Mouse (Mus musculus) liver, embryonic 11.5 days (tissue): ENCODE results near the gene Lgals7. TPM values are rescaled to one million over a fixed set of nuclear protein-coding genes. Genes with fewer than 3 reads are reported as not detected.

Source experiments
- ATAC-seq: fragments of 200-750 bp; cut with Nextera tagmentation; replicated peaks from 2 replicates; pipeline ENCODE4 v1.8.0; 2017; ENCODE audit warnings: moderate number of reproducible peaks, mild to moderate bottlenecking, moderate TSS enrichment, moderate library complexity; ENCODE audit not compliant: low FRiP score
- DNase-seq: peaks from one replicate; pipeline ENCODE4 v3.0.0-alpha.2; 2017; ENCODE audit warnings: low spot score
- H3K27ac ChIP-seq: fragments of 300-500 bp; sonication (generic); 2 replicates; pipeline ENCODE4 v1.5.1; 2014; ENCODE audit warnings: mild to moderate bottlenecking, low read depth, low read length, control low read depth
- H3K27me3 ChIP-seq: fragments of 300-500 bp; sonication (generic); replicated peaks from 2 replicates; pipeline ENCODE4 v1.6.1; 2014; ENCODE audit warnings: low read length, mixed read lengths; ENCODE audit not compliant: control insufficient read depth, insufficient read depth
- H3K36me3 ChIP-seq: fragments of 300-500 bp; sonication (generic); 2 replicates; pipeline ENCODE4 v1.6.1; 2014; ENCODE audit warnings: mild to moderate bottlenecking, low read length, moderate library complexity, mixed read lengths; ENCODE audit not compliant: control insufficient read depth, insufficient read depth
- H3K4me1 ChIP-seq: fragments of 300-500 bp; sonication (generic); replicated peaks from 2 replicates; pipeline ENCODE4 v1.6.1; 2014; ENCODE audit warnings: low read length, mixed read lengths; ENCODE audit not compliant: control insufficient read depth, insufficient read depth
- H3K4me2 ChIP-seq: fragments of 300-500 bp; sonication (generic); 2 replicates; pipeline ENCODE4 v1.6.1; 2014; ENCODE audit warnings: mild to moderate bottlenecking, control low read depth, moderate library complexity
- H3K4me3 ChIP-seq: fragments of 300-500 bp; sonication (generic); 2 replicates; pipeline ENCODE4 v1.5.1; 2014; ENCODE audit warnings: low read depth, low read length, control low read depth
- H3K9ac ChIP-seq: fragments of 300-500 bp; sonication (generic); 2 replicates; pipeline ENCODE4 v1.6.1; 2014; ENCODE audit warnings: low read depth, low read length, control low read depth
- H3K9me3 ChIP-seq: fragments of 300-500 bp; sonication (generic); 2 replicates; pipeline ENCODE4 v1.6.1; 2016; ENCODE audit warnings: low read length, inconsistent platforms, mixed read lengths; ENCODE audit not compliant: control insufficient read depth
- WGBS: fragments of 180-500 bp; shearing (Covaris S2); extraction: QIAGEN DNeasy Blood & Tissue Kit; methylation state at CpG from one replicate; pipeline ENCODE4 v1.1.7; 2014; 5-methylcytosine and 5-hydroxymethylcytosine counted together
- polyA plus RNA-seq: library from polyadenylated mRNA; unstranded; fragments of >200 nt; fragmentation: Nextera tagmentation; extraction: Ambion mirVana; gene quantifications from 2 replicates; pipeline ENCODE4 v1.2.1, GENCODE M21; 2014

Lgals7 gene
- polyA plus RNA-seq, 1 experiment from 2014 or later, result not detected

DNA sequence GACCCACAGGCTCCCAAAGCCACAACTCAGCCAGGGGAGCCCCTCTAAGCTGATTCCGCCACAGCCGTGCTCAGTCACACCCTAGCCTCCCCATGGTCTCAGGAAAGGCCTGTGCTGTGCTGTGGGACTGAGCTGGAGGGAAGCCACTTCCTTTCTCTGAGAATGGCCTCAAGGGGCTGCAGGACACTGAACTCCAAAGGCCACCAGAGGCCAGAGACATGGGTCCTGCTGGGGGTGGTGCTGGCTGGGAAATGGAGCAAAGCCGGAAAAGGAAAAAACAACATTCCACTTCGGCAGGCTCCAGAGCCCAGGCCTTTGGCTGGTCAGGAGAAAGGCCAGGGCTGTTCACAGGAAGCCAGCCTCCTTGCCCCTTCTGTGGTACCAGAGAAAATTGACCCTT lies 48.0 kb downstream of the Lgals7 start:
- Histone ChIP-seq H3K27ac (peak overlapping the region; percentile 54; the same call in 1 of the 2 replicates), H3K9me3 (no peaks in the 10 kb centered on the region), H3K4me1 (peaks cover 6% of the 10 kb centered on the region; the same call in 1 of the 2 replicates), H3K9ac (no peak overlapping the region), H3K4me3 (no peak overlapping the region), H3K4me2 (no peak overlapping the region), H3K36me3 (peaks cover 81% of the 10 kb centered on the region), H3K27me3 (no peaks in the 10 kb centered on the region)
- DNase-seq (no peak), ATAC-seq (peak; percentile 58; the same call in 1 of the 2 replicates)
- 70% methylated on average over 4 of the region's 4 CpGs for WGBS

- Histone ChIP-seq H3K36me3 (peaks cover 75% of the 10 kb centered on the region), H3K27ac (no peak overlapping the region), H3K4me2 (no peak overlapping the region), H3K4me1 (peaks cover 10% of the 10 kb centered on the region), H3K9me3 (no peaks in the 10 kb centered on the region), H3K27me3 (no peaks in the 10 kb centered on the region), H3K4me3 (no peak overlapping the region), H3K9ac (no peak overlapping the region)
- DNase-seq (no peak), ATAC-seq (no peak)
- 83% methylated on average over 11 of the region's 11 CpGs for WGBS
Observed at GRCm38 (mm10) chr7:28913171-28913570, 49.5 kb downstream of the Lgals7 start.

Other genes with a start within 250 kb of the Lgals7 start
- gene Acp7, start 232.5 kb upstream of the Lgals7 start, polyA plus RNA-seq, result not detected in 2 replicates
- gene Fbxo27, start 171.0 kb upstream of the Lgals7 start, polyA plus RNA-seq, result 1.4 and 1.7 TPM in 2 replicates
- 3.1 and 3.7 TPM in 2 replicates for gene Fbxo17, start 147.0 kb upstream of the Lgals7 start, polyA plus RNA-seq
- gene Mrps12, start 122.0 kb upstream of the Lgals7 start, polyA plus RNA-seq, result 172 and 180 TPM in 2 replicates
- 31.3 and 35.3 TPM in 2 replicates for gene Sars2, start 121.9 kb upstream of the Lgals7 start, polyA plus RNA-seq
- gene Ccer2, start 107.7 kb upstream of the Lgals7 start, polyA plus RNA-seq, result not detected in 2 replicates
- 41.0 and 41.9 TPM in 2 replicates for gene Sirt2, start 97.1 kb upstream of the Lgals7 start, polyA plus RNA-seq
- gene Nfkbib, start 96.3 kb upstream of the Lgals7 start, polyA plus RNA-seq, result 61.4 and 61.8 TPM in 2 replicates
- 21.7 and 23.1 TPM in 2 replicates for gene Rinl, start 74.9 kb upstream of the Lgals7 start, polyA plus RNA-seq
- gene Hnrnpl, start 55.3 kb upstream of the Lgals7 start, polyA plus RNA-seq, result 238 and 279 TPM in 2 replicates
- 107 TPM in 2 replicates for gene Ech1, start 38.6 kb upstream of the Lgals7 start, polyA plus RNA-seq
- gene Lgals4, start 30.0 kb upstream of the Lgals7 start, polyA plus RNA-seq, result 2.9 and 5.1 TPM in 2 replicates
- gene Capn12, start 17.6 kb downstream of the Lgals7 start, polyA plus RNA-seq, result 0.21 and 0.37 TPM in 2 replicates
- 191 and 209 TPM in 2 replicates for gene Actn4, start 98.5 kb downstream of the Lgals7 start, polyA plus RNA-seq
- 421 and 425 TPM in 2 replicates for gene Eif3k, start 118.0 kb downstream of the Lgals7 start, polyA plus RNA-seq
- 50.7 and 53.2 TPM in 2 replicates for gene Map4k1, start 118.2 kb downstream of the Lgals7 start, polyA plus RNA-seq